ENCODE assay signal across 14 mouse cellular contexts in the genomic region with DNA sequence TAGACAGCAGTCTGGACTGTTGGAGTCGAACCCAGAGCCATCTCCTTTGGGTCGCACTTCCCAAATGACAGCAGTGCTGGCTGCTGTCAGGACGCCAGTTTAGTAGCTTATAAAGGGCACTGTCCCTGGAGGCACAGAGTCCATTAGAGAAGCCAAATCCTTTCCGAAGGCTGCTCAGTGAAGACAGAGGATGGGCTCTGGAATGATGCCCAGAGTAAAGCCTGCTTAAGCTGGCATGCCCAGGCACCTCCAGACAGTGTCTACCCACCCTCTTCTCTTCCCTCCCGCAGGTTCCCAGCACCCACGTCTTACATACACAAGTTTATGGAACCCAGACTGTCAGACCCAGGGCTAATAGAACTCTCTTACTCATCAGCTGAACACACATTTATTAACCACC. TPM values are rescaled to one million over a fixed set of nuclear protein-coding genes. Genes with fewer than 3 reads are reported as not detected.
DNase-seq lines count a peak whose midpoint lies in the region; ATAC-seq and TF ChIP-seq lines count a peak whose summit lies in the region.
"Had no signal": no experiment of that assay in that cellular context is flagged by ENCODE, and none has a peak within 500 bp of the region (broad histone marks: within the 10 kb centered on the region; RNA-seq: fewer than 3 reads in every experiment).

No protein-coding gene starts in this region.

- H3K27me3 ChIP-seq in cerebellum, adult 2 months (ENCODE audit: control insufficient read depth, insufficient read depth, low read length) = no peaks in the 10 kb centered on the region
- no peaks in the 10 kb centered on the region for H3K27me3 ChIP-seq in Patski
- H3K27me3 ChIP-seq in hindbrain, embryonic 16.5 days (replicated peaks; ENCODE audit: control insufficient read depth, insufficient read depth, low read length) = no peaks in the 10 kb centered on the region
- H3K27me3 ChIP-seq: intestine, embryonic 15.5 days had no signal

- peak; percentile 88 for ATAC-seq in Patski
- ATAC-seq in hindbrain, embryonic 16.5 days = peak; percentile 84
- ATAC-seq: intestine, embryonic 15.5 days had no signal

- POLR2A ChIA-PET in Patski (lab: Charles Lee) = interaction anchor here (1.4 kb wide), 1 partner anchor 12 kb away, joined by 3 read pairs; no protein-coding TSS in a partner anchor

- CTCF ChIA-PET in Patski (lab: Charles Lee) = interaction anchor here (0.9 kb wide), 1 partner anchor 14 kb away, joined by 3 read pairs; no protein-coding TSS in a partner anchor

- intact Hi-C loops in left cerebral cortex, postnatal 4 days (cut with DNase I) = no loop called here

- H3K4me1 ChIP-seq in cerebellum, adult 2 months (ENCODE audit: control insufficient read depth, insufficient read depth, low read length) = peaks cover 16% of the 10 kb centered on the region
- peaks cover 6% of the 10 kb centered on the region; the same call in 1 of the 2 replicates for H3K4me1 ChIP-seq in hindbrain, embryonic 16.5 days (ENCODE audit: control insufficient read depth, insufficient read depth, low read depth, low read length)
- H3K4me1 ChIP-seq: intestine, embryonic 15.5 days had no signal

- H3K4me2 ChIP-seq in hindbrain, embryonic 16.5 days (ENCODE audit: low read length) = no peak overlapping the region
- H3K4me2 ChIP-seq: intestine, embryonic 15.5 days had no signal

- H3K9me3 ChIP-seq in hindbrain, embryonic 16.5 days (ENCODE audit: control insufficient read depth, low read length) = 0 out of 2 replicates have a peak, but pooled peaks cover 2% of the 10 kb centered on the region

- no peak for TF ChIP-seq CTCF in cerebellum, adult 2 months (IDR thresholded peaks at IDR 0.05; ENCODE audit: borderline replicate concordance, insufficient read depth, low read depth, low read length)
- TF ChIP-seq CTCF in Patski (IDR thresholded peaks at IDR 0.05) = no peak

- H3K27ac ChIP-seq in cerebellum, adult 2 months (ENCODE audit: insufficient read depth, low read length) = no peak overlapping the region
- no peak overlapping the region for H3K27ac ChIP-seq in hindbrain, embryonic 16.5 days (ENCODE audit: low read depth, low read length)
- H3K27ac ChIP-seq: intestine, embryonic 15.5 days; kidney, postnatal 0 days had no signal

- H3K36me3 ChIP-seq in hindbrain, embryonic 16.5 days (ENCODE audit: control insufficient read depth, insufficient read depth, low read length) = no peaks in the 10 kb centered on the region
- H3K36me3 ChIP-seq: intestine, embryonic 15.5 days had no signal

- DNase-seq in cerebellum, postnatal 14 days = peak; percentile 75 to 81
- DNase-seq in cerebellum, adult 2 months = no peak
- DNase-seq in left cerebral cortex, postnatal 4 days = peak; percentile 91
- DNase-seq in left cerebral cortex, adult 9 months (ENCODE audit: low spot score in 2 of 2) = no peak
- DNase-seq in Patski (ENCODE audit: low read depth, low spot score) = peak; percentile 92
- DNase-seq in lung, postnatal 10 days = no peak
- no peak for DNase-seq in kidney, postnatal 25 days
- DNase-seq: cerebellum, postnatal 36 days; gastrocnemius, postnatal 14 days; heart, postnatal 14 days; lung, postnatal 36 days had no signal

- 20% methylated on average over 6 of the region's 6 CpGs for WGBS in cerebellum, adult 2 months
- 45% methylated on average over 6 of the region's 6 CpGs for WGBS in hindbrain, embryonic 16.5 days

- in situ Hi-C loops in Patski (cut with MboI; ENCODE audit: low pct_unique_long_range_greater_than_20kb) = no loop called here

- H3K4me3 ChIP-seq in cerebellum, adult 2 months (replicated peaks; ENCODE audit: insufficient read depth, low read depth, low read length) = no peak overlapping the region
- H3K4me3 ChIP-seq in hindbrain, embryonic 16.5 days (ENCODE audit: low read length) = no peak overlapping the region
- H3K4me3 ChIP-seq: intestine, embryonic 15.5 days had no signal

- no peak overlapping the region for H3K9ac ChIP-seq in hindbrain, embryonic 16.5 days (ENCODE audit: low read depth, low read length)
- H3K9ac ChIP-seq: intestine, embryonic 15.5 days had no signal

- TF ChIP-seq POLR2A in cerebellum, adult 2 months (IDR thresholded peaks at IDR 0.05; ENCODE audit: borderline replicate concordance, insufficient read depth, low read length) = no peak

RNA-seq across cellular contexts. Expression of gene Ccdc167, which starts 7.8 kb away (rescaled TPM):
- polyA plus RNA-seq in cerebellum, adult 2 months (2012; rRNA removed) = 25.9 and 26.2 TPM in 2 replicates
- total RNA-seq in left cerebral cortex, postnatal 4 days (2021) = 10 to 100 TPM; 11.6 to 13.5 TPM
- polyA plus RNA-seq in Patski (2021) = 9.6 TPM
- 9.3 and 11.1 TPM in 2 replicates for polyA plus RNA-seq in hindbrain, embryonic 16.5 days (2015; fragmentation: Nextera tagmentation; extraction: Ambion mirVana)

Comparison
In these comparisons a context has a peak if more than half of its experiments do, and no peak if none do; other contexts are left out.
1. DNase-seq: peak in cerebellum, postnatal 14 days (2 of 2), left cerebral cortex, postnatal 4 days (single experiment) and Patski (single experiment); none in cerebellum, adult 2 months (0 of 2), left cerebral cortex, adult 9 months (0 of 2), lung, postnatal 10 days (single experiment) and kidney, postnatal 25 days (0 of 2).